Mouse (Mus musculus): ENCODE results near the gene Cept1. TPM values are rescaled to one million over a fixed set of nuclear protein-coding genes. Genes with fewer than 3 reads are reported as not detected.

The Cept1 gene
- polyA plus RNA-seq, 2 experiments, result 42.9 to 68.5 TPM

DNA sequence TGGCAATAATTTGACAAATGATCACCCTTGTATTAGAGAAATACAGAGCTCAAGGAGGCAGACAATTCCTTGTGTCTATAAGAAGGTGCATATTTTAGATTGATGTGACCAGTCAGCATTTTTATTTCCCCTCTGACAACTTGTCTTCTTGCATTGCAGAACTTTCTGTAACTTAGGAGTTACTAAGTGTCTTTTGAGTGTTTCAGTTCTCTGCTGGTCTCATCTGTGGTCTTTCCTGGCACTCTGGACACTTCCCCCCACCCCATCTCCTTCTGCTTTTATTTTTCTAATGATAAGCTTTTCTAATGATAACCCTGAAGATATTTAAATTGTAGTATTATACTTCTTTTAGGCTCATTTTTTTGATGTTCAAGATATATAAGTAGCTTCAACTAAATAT lies 10.7 kb upstream of the Cept1 start:
- Histone ChIP-seq H3K4me1 (ENCODE audit: control insufficient read depth, insufficient read depth, low read length) (no peaks in the 10 kb centered on the region), H3K9ac (ENCODE audit: low read depth, low read length, severe bottlenecking) (no peak overlapping the region), H3K36me3 (ENCODE audit: control insufficient read depth, insufficient read depth, low read length) (peaks cover 33% of the 10 kb centered on the region), H3K27me3 (ENCODE audit: control insufficient read depth, insufficient read depth, low read length) (no peaks in the 10 kb centered on the region), H3K9me3 (ENCODE audit: control insufficient read depth, low read length) (no peaks in the 10 kb centered on the region), H3K4me3 (replicated peaks; ENCODE audit: low read length) (no peak overlapping the region), H3K27ac (replicated peaks; ENCODE audit: low read depth, low read length) (no peak overlapping the region), H3K4me2 (replicated peaks; ENCODE audit: low read depth, low read length, severe bottlenecking) (no peak overlapping the region)
- no peak for DNase-seq (ENCODE audit: low spot score)
- TF ChIP-seq POLR2A (IDR thresholded peaks at IDR 0.05; ENCODE audit: borderline replicate concordance, extremely low read depth, insufficient read depth, insufficient read length), result no peak
- ATAC-seq (ENCODE audit: low FRiP score, low read depth), result no peak

DNA sequence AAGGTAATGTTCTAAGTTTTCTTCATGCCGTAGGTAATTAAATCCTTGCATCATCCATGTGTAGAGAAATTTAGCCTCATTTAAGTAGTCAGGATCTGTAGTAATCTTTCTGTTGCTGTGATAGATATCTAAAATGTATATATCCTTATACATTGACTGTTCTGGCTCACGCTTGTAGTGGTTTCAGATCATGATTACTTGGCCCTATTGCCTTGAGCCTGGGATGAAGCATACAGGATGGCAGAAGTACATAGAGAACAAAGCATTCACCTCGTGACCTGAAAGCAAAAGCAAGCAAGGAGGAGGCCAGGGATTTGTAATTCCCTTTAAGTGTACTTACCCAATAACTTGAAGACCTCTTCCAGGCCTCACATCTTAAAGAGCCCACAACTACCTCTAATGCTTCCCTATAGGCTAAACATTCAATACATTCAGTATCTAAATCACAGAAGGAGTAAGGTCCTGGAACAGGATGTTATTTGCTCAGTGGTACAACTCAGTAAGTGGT lies 8.2 kb upstream of the Cept1 start:
- 88% methylated on average over 3 of the region's 3 CpGs for WGBS
- no peaks in the 10 kb centered on the region for H3K27me3 ChIP-seq (ENCODE audit: control insufficient read depth, insufficient read depth, low read length)
- H3K27ac ChIP-seq (replicated peaks; ENCODE audit: low read depth, low read length), result no peak overlapping the region
- no peaks in the 10 kb centered on the region for H3K9me3 ChIP-seq (ENCODE audit: control insufficient read depth, low read length)
- H3K4me3 ChIP-seq (replicated peaks; ENCODE audit: low read length), result no peak overlapping the region
- no peak for TF ChIP-seq POLR2A (IDR thresholded peaks at IDR 0.05; ENCODE audit: borderline replicate concordance, extremely low read depth, insufficient read depth, insufficient read length)
- no peak overlapping the region for H3K9ac ChIP-seq (ENCODE audit: low read depth, low read length, severe bottlenecking)
- DNase-seq (ENCODE audit: low spot score) (no peak), ATAC-seq (ENCODE audit: low FRiP score, low read depth) (no peak)
- H3K4me2 ChIP-seq (replicated peaks; ENCODE audit: low read depth, low read length, severe bottlenecking), result no peak overlapping the region
- no peaks in the 10 kb centered on the region for H3K4me1 ChIP-seq (ENCODE audit: control insufficient read depth, insufficient read depth, low read length)
- H3K36me3 ChIP-seq (ENCODE audit: control insufficient read depth, insufficient read depth, low read length), result peaks cover 32% of the 10 kb centered on the region

DNA sequence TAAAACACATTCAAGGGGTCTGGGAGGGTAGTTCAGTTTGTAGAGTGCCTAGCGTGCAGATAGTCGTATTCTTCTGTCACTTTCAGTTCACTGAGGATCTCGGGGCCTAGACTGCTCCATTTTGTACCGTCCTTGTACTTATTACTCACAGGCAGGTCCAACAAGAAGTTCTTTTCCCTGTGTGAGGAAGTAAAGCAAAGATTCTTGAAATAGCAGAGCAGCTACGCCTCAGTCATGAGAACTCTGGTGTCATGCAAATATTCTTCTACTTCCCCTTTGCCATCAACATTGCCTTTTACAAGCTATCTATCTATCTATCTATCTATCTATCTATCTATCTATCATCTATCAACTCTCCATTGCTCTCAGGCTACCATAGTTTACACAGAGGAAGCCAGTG lies 5.8 kb upstream of the Cept1 start:
- TF ChIP-seq POLR2A (IDR thresholded peaks at IDR 0.05; ENCODE audit: borderline replicate concordance, extremely low read depth, insufficient read depth, insufficient read length), result no peak
- ATAC-seq (ENCODE audit: low FRiP score, low read depth) (no peak), DNase-seq (ENCODE audit: low spot score) (no peak)
- H3K27ac ChIP-seq (replicated peaks; ENCODE audit: low read depth, low read length), result no peak overlapping the region
- H3K4me1 ChIP-seq (ENCODE audit: control insufficient read depth, insufficient read depth, low read length), result no peaks in the 10 kb centered on the region
- no peak overlapping the region for H3K4me3 ChIP-seq (replicated peaks; ENCODE audit: low read length)
- H3K36me3 ChIP-seq (ENCODE audit: control insufficient read depth, insufficient read depth, low read length), result peaks cover 32% of the 10 kb centered on the region
- H3K27me3 ChIP-seq (ENCODE audit: control insufficient read depth, insufficient read depth, low read length), result no peaks in the 10 kb centered on the region
- no peak overlapping the region for H3K4me2 ChIP-seq (replicated peaks; ENCODE audit: low read depth, low read length, severe bottlenecking)
- H3K9me3 ChIP-seq (ENCODE audit: control insufficient read depth, low read length), result no peaks in the 10 kb centered on the region
- 92% methylated on average over 5 of the region's 5 CpGs for WGBS
- no peak overlapping the region for H3K9ac ChIP-seq (ENCODE audit: low read depth, low read length, severe bottlenecking)

DNA sequence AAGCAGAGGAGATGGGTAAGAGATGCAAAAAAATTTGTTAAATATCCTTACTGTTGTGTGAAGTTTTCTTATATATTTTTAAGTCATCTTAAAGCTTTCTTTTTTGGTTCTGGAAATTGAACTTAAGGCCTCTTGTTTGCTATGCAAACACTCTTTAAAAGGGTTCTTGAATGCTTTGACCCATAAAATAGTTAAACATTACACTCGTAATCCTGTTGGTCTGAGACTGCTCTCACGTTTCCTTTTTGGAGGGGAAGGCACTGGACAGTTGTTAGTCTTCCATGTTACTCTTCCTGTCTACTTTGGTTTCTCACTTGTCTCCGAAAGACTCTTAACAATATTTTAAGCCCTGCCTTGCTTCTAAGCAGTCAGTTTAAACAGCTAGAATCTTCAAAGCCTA lies 1.4 kb upstream of the Cept1 start:
- Histone ChIP-seq H3K27me3 (ENCODE audit: control insufficient read depth, insufficient read depth, low read length) (no peaks in the 10 kb centered on the region), H3K4me3 (replicated peaks; ENCODE audit: low read length) (no peak overlapping the region), H3K36me3 (ENCODE audit: control insufficient read depth, insufficient read depth, low read length) (peaks cover 11% of the 10 kb centered on the region), H3K9me3 (ENCODE audit: control insufficient read depth, low read length) (no peaks in the 10 kb centered on the region), H3K4me2 (replicated peaks; ENCODE audit: low read depth, low read length, severe bottlenecking) (no peak overlapping the region), H3K4me1 (ENCODE audit: control insufficient read depth, insufficient read depth, low read length) (peaks cover 7% of the 10 kb centered on the region), H3K27ac (replicated peaks; ENCODE audit: low read depth, low read length) (no peak overlapping the region), H3K9ac (ENCODE audit: low read depth, low read length, severe bottlenecking) (no peak overlapping the region)
- no peak for TF ChIP-seq POLR2A (IDR thresholded peaks at IDR 0.05; ENCODE audit: borderline replicate concordance, extremely low read depth, insufficient read depth, insufficient read length)
- DNase-seq (ENCODE audit: low spot score) (no peak), ATAC-seq (ENCODE audit: low FRiP score, low read depth) (no peak)
- WGBS, result 37% methylated on average over 3 of the region's 3 CpGs

DNA sequence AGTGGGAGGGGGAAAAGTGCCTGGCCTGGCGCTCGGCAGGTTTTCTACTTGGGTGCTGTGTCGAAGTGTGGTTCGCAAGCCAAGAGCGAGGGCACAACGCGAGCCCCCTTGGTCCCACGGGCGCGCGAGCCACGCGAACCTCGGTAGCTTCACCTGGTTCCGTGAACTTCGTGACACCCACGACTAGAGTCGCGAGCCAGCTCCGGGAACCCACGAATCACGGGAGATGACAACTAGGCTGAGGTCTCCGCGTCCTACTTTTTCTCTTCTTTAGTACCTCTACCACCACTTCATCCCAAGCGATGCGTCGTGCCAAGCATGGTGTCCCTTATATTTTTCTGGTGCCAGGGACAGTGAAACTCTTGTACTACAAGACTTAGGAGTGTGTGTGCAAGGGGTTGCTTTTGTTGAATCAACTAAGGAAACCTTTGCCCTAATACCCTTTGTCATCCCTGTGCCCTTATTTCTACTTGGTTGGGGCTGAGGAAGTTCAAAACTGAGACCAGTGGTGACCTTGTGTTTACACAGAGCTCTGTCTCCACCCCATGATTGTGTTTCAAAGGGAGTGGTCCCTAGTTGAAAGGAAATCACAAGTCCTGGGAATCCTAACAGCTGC lies 430 bp upstream of the Cept1 start:
- Histone ChIP-seq H3K36me3 (ENCODE audit: control insufficient read depth, insufficient read depth, low read length) (peaks cover 4% of the 10 kb centered on the region; the same call in 1 of the 2 replicates), H3K4me1 (ENCODE audit: control insufficient read depth, insufficient read depth, low read length) (peaks cover 7% of the 10 kb centered on the region), H3K4me2 (replicated peaks; ENCODE audit: low read depth, low read length, severe bottlenecking) (peak overlapping the region; percentile 52), H3K27ac (replicated peaks; ENCODE audit: low read depth, low read length) (peak overlapping the region; percentile 97), H3K27me3 (ENCODE audit: control insufficient read depth, insufficient read depth, low read length) (no peaks in the 10 kb centered on the region), H3K9ac (ENCODE audit: low read depth, low read length, severe bottlenecking) (peak overlapping the region; percentile 91), H3K9me3 (ENCODE audit: control insufficient read depth, low read length) (no peaks in the 10 kb centered on the region), H3K4me3 (replicated peaks; ENCODE audit: low read length) (peak overlapping the region; percentile 87)
- no peak for TF ChIP-seq POLR2A (IDR thresholded peaks at IDR 0.05; ENCODE audit: borderline replicate concordance, extremely low read depth, insufficient read depth, insufficient read length)
- 2% methylated on average over 19 of the region's 27 CpGs for WGBS
- ATAC-seq (ENCODE audit: low FRiP score, low read depth) (peak; percentile 13; the same call in 1 of the 2 replicates), DNase-seq (ENCODE audit: low spot score) (peak; percentile 43)
